7 mouse cellular contexts compared by ENCODE assay signal in genomic region chr13:90088962-90089824, GRCm38 (mm10). TPM values are rescaled to one million over a fixed set of nuclear protein-coding genes. Genes with fewer than 3 reads are reported as not detected.
A peak's percentile ranks its signal among the peaks of the same experiment; 100 is the strongest.
DNase-seq lines count a peak whose midpoint lies in the region; ATAC-seq lines count a peak whose summit lies in the region.

Gene Tmem167, plus strand, starts transcription at chr13:90089123.
Gene Xrcc4, minus strand, starts transcription at chr13:90089608.

- H3K36me3 ChIP-seq in intestine, embryonic 15.5 days, result no peaks in the 10 kb centered on the region
- H3K36me3 ChIP-seq in midbrain, embryonic 10.5 days, result peaks cover 9% of the 10 kb centered on the region; the same call in 1 of the 2 replicates

- intact Hi-C loops in gastrocnemius, postnatal 36 days (cut with DNase I), result no loop called here
- intact Hi-C loops in left cerebral cortex, postnatal 25 days (cut with DNase I), result loop anchor here (2.0 kb wide), 1 partner anchor 348 kb away; no protein-coding TSS in a partner anchor

- no peaks in the 10 kb centered on the region for H3K4me1 ChIP-seq in intestine, embryonic 15.5 days (replicated peaks)
- H3K4me1 ChIP-seq in midbrain, embryonic 10.5 days, result peaks cover 19% of the 10 kb centered on the region

- no peaks in the 10 kb centered on the region for H3K9me3 ChIP-seq in intestine, embryonic 15.5 days
- no peaks in the 10 kb centered on the region for H3K9me3 ChIP-seq in midbrain, embryonic 10.5 days (replicated peaks)

- H3K4me3 ChIP-seq in intestine, embryonic 15.5 days (replicated peaks), result peak within 1 kb of the TSS; percentile 91
- H3K4me3 ChIP-seq in midbrain, embryonic 10.5 days, result peak within 1 kb of the TSS; percentile 97

- H3K27ac ChIP-seq in intestine, embryonic 15.5 days, result peak within 1 kb of the TSS; percentile 87
- peak within 1 kb of the TSS; percentile 95 for H3K27ac ChIP-seq in midbrain, embryonic 10.5 days (replicated peaks)

- peak within 1 kb of the TSS; percentile 78 for H3K9ac ChIP-seq in intestine, embryonic 15.5 days

- DNase-seq in adrenal gland, adult 2 months, result peak; percentile 99
- DNase-seq in embryo, embryonic 11.5 days (ENCODE audit: low read depth, low spot score), result peak; percentile 93
- peak; percentile 95 to 96 for DNase-seq in gastrocnemius, postnatal 36 days
- DNase-seq in left cerebral cortex, postnatal 25 days (ENCODE audit: low spot score in 2 of 2), result peak; percentile 98 to 99
- peak; percentile 95 for DNase-seq in midbrain, embryonic 10.5 days (ENCODE audit: low spot score)
- DNase-seq in right cerebral cortex, postnatal 4 days, result peak; percentile 90

- H3K4me2 ChIP-seq in intestine, embryonic 15.5 days (replicated peaks), result peak within 1 kb of the TSS; percentile 80

- 2% methylated on average over 41 of the region's 41 CpGs for WGBS in intestine, embryonic 15.5 days
- 3% methylated on average over 41 of the region's 41 CpGs for WGBS in midbrain, embryonic 10.5 days

- peak; percentile 100 for ATAC-seq in intestine, embryonic 15.5 days

- H3K27me3 ChIP-seq in intestine, embryonic 15.5 days (replicated peaks), result no peaks in the 10 kb centered on the region
- no peaks in the 10 kb centered on the region for H3K27me3 ChIP-seq in midbrain, embryonic 10.5 days (ENCODE audit: low read depth, poor library complexity, severe bottlenecking)

RNA-seq across cellular contexts. Expression of gene Tmem167, which starts in this region (rescaled TPM):
- 10 to 100 TPM; 14.3 to 16.4 TPM for total RNA-seq in adrenal gland, adult 2 months (2021)
- 0.48 and 0.71 TPM in 2 replicates for polyA plus RNA-seq in adrenal gland, adult 2 months (2012; rRNA removed)
- 1 to 10 TPM; 6.6 to 7.3 TPM for total RNA-seq in gastrocnemius, postnatal 36 days (2021)
- 53.5 and 55.7 TPM in 2 replicates for polyA plus RNA-seq in intestine, embryonic 15.5 days (2015; fragmentation: Nextera tagmentation; extraction: Ambion mirVana)
- total RNA-seq in left cerebral cortex, postnatal 25 days (2021), result 10 to 100 TPM; 26.5 to 27.1 TPM
- 60.7 and 61.3 TPM in 2 replicates for polyA plus RNA-seq in midbrain, embryonic 10.5 days (2016; fragmentation: Nextera tagmentation; extraction: Ambion mirVana)

RNA-seq across cellular contexts. Expression of gene Xrcc4, which starts in this region (rescaled TPM):
- 10 to 100 TPM; 10.0 to 14.5 TPM for total RNA-seq in adrenal gland, adult 2 months (2021)
- 0.20 and 0.21 TPM in 2 replicates for polyA plus RNA-seq in adrenal gland, adult 2 months (2012; rRNA removed)
- total RNA-seq in gastrocnemius, postnatal 36 days (2021), result 1 to 10 TPM; 7.7 to 9.9 TPM
- polyA plus RNA-seq in intestine, embryonic 15.5 days (2015; fragmentation: Nextera tagmentation; extraction: Ambion mirVana), result 12.1 and 15.2 TPM in 2 replicates
- 10 to 100 TPM; 14.1 to 15.0 TPM for total RNA-seq in left cerebral cortex, postnatal 25 days (2021)
- polyA plus RNA-seq in midbrain, embryonic 10.5 days (2016; fragmentation: Nextera tagmentation; extraction: Ambion mirVana), result 9.3 and 9.7 TPM in 2 replicates

Comparison
In these comparisons a context has a peak if more than half of its experiments do, and no peak if none do; other contexts are left out.
1. Peak in every context shown above with its lines: DNase-seq, ATAC-seq, H3K4me3 ChIP-seq and H3K27ac ChIP-seq.
2. RNA of gene Tmem167 (polyA plus RNA-seq): 60.7 to 61.3 TPM in midbrain, embryonic 10.5 days and 53.5 to 55.7 TPM in intestine, embryonic 15.5 days; 0.48 to 0.71 TPM in adrenal gland, adult 2 months; every median in the first group is over 10 times any median in the second.